Mouse (Mus musculus) intestine, embryonic 16.5 days (tissue): Measurements from ENCODE around the gene Tbc1d4. TPM values are rescaled to one million over a fixed set of nuclear protein-coding genes. Genes with fewer than 3 reads are reported as not detected.

ENCODE experiments used
- ATAC-seq: fragments of 200-750 bp; cut with Nextera tagmentation; 2 replicates; pipeline ENCODE4 v1.8.0; 2017; ENCODE audit warnings: moderate TSS enrichment, moderate library complexity
- H3K27ac ChIP-seq: fragments of 300-500 bp; sonication (generic); 2 replicates; pipeline ENCODE4 v1.5.1; 2014; ENCODE audit warnings: mild to moderate bottlenecking, low read length
- H3K27me3 ChIP-seq: fragments of 300-500 bp; sonication (generic); replicated peaks from 2 replicates; pipeline ENCODE4 v1.6.1; 2014; ENCODE audit warnings: low read length, control low read depth, mixed read lengths; ENCODE audit not compliant: control insufficient read depth, insufficient read depth
- H3K36me3 ChIP-seq: fragments of 300-500 bp; sonication (generic); 2 replicates; pipeline ENCODE4 v1.6.1; 2014; ENCODE audit warnings: low read length, control low read depth; ENCODE audit not compliant: control insufficient read depth, insufficient read depth
- H3K4me1 ChIP-seq: fragments of 300-500 bp; sonication (generic); 2 replicates; pipeline ENCODE4 v1.6.1; 2014; ENCODE audit warnings: low read length, control low read depth, mixed read lengths; ENCODE audit not compliant: control insufficient read depth, insufficient read depth
- H3K4me2 ChIP-seq: fragments of 300-500 bp; sonication (generic); 2 replicates; pipeline ENCODE4 v1.6.1; 2014; ENCODE audit warnings: low read depth, low read length, control low read depth
- H3K4me3 ChIP-seq: fragments of 300-500 bp; sonication (generic); 2 replicates; pipeline ENCODE4 v1.5.1; 2014; ENCODE audit warnings: mild to moderate bottlenecking, low read length
- H3K9ac ChIP-seq: fragments of 300-500 bp; sonication (generic); 2 replicates; pipeline ENCODE4 v1.6.1; 2014; ENCODE audit warnings: low read depth, low read length
- H3K9me3 ChIP-seq: fragments of 300-500 bp; sonication (generic); 2 replicates; pipeline ENCODE4 v1.6.1; 2016; ENCODE audit warnings: low read length, control low read depth; ENCODE audit not compliant: control insufficient read depth
- WGBS: fragments of 180-500 bp; shearing (Covaris S2); extraction: QIAGEN DNeasy Blood & Tissue Kit; methylation state at CpG from one replicate; pipeline ENCODE4 v1.1.7; 2014; 5-methylcytosine and 5-hydroxymethylcytosine counted together
- polyA plus RNA-seq: library from polyadenylated mRNA; unstranded; fragments of >200 nt; fragmentation: Nextera tagmentation; extraction: Ambion mirVana; gene quantifications from 2 replicates; pipeline ENCODE4 v1.2.1, GENCODE M21; 2015

Gene Tbc1d4
- polyA plus RNA-seq, 1 experiment from 2014 or later: 8.4 TPM

- H3K9ac ChIP-seq: no peak overlapping the region
Measured at GRCm38 (mm10) chr14:101586096-101586495, 22.9 kb downstream of the Tbc1d4 start.

DNA sequence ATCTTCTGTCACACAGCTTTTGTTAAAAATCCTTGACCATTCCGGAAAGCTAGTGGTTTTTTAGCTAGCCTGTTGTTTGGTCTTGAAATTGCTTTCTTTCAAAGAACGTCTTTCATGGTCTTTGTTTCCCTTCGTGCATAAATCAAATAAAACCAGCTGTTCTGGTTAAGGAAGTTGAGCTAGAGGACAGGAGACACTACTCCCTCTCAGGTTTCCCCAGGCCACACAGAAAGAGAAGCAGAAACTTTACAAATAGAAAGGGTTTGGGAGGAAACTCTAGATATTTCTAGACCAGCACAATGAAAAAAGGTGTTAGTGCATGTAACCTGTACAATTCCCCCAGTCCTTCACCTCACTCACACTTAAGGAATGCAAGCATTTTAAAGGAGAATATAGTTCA lies 33.3 kb downstream of the Tbc1d4 start:
- Histone ChIP-seq H3K27me3 (no peaks in the 10 kb centered on the region), H3K9me3 (no peaks in the 10 kb centered on the region), H3K4me2 (no peak overlapping the region), H3K9ac (no peak overlapping the region), H3K4me3 (no peak overlapping the region), H3K27ac (no peak overlapping the region), H3K4me1 (no peaks in the 10 kb centered on the region), H3K36me3 (no peaks in the 10 kb centered on the region)
- 20% methylated on average over 3 of the region's 3 CpGs for WGBS
- no peak for ATAC-seq

More at GRCm38 (mm10) chr14:101586096-101586495, 22.9 kb downstream of the Tbc1d4 start:
- Histone ChIP-seq H3K4me3 (no peak overlapping the region), H3K27ac (no peak overlapping the region), H3K36me3 (no peaks in the 10 kb centered on the region), H3K4me2 (no peak overlapping the region), H3K4me1 (no peaks in the 10 kb centered on the region), H3K9me3 (no peaks in the 10 kb centered on the region), H3K27me3 (no peaks in the 10 kb centered on the region)
- ATAC-seq: no peak
- 64% methylated on average over 7 of the region's 7 CpGs for WGBS

- H3K4me3 ChIP-seq: no peak overlapping the region
- no peak for ATAC-seq
- H3K36me3 ChIP-seq: no peaks in the 10 kb centered on the region
- H3K4me2 ChIP-seq: no peak overlapping the region
- WGBS: 95% methylated on average over 1 of the region's 1 CpGs
- no peaks in the 10 kb centered on the region for H3K4me1 ChIP-seq
- H3K27ac ChIP-seq: no peak overlapping the region
- no peak overlapping the region for H3K9ac ChIP-seq
- H3K27me3 ChIP-seq: no peaks in the 10 kb centered on the region
- H3K9me3 ChIP-seq: no peaks in the 10 kb centered on the region
Measured at GRCm38 (mm10) chr14:101574536-101574935, 34.5 kb downstream of the Tbc1d4 start.

- Histone ChIP-seq H3K27ac (no peak overlapping the region), H3K9me3 (no peaks in the 10 kb centered on the region), H3K4me3 (no peak overlapping the region), H3K27me3 (no peaks in the 10 kb centered on the region), H3K4me1 (no peaks in the 10 kb centered on the region), H3K36me3 (no peaks in the 10 kb centered on the region), H3K4me2 (no peak overlapping the region), H3K9ac (no peak overlapping the region)
- WGBS: 60% methylated on average over 7 of the region's 7 CpGs
- ATAC-seq: no peak
Measured at GRCm38 (mm10) chr14:101573107-101573614, 35.8 kb downstream of the Tbc1d4 start.

DNA sequence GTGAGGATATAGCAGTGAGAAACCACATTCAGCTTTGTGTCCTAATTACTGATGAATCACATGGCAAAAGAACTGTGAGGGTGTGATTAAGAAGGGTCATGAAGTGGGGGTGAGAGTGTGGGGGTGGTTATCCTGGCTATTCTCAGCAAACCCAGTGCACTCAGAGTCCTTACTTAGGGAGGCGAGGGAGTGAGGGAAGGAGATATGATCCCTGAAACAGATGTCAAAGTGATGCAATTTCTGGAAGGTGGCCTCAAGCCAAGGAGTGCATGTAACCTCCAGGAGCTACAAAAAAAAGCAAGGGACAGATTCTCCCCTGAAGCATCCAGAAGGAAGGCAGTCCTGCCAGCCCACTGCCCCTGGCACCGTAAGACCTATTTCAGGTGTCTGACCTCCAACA lies 40.2 kb downstream of the Tbc1d4 start:
- no peak overlapping the region for H3K4me2 ChIP-seq
- whole genome bisulfite sequencing: 84% methylated on average over 2 of the region's 2 CpGs
- H3K4me3 ChIP-seq: no peak overlapping the region
- no peaks in the 10 kb centered on the region for H3K36me3 ChIP-seq
- no peaks in the 10 kb centered on the region for H3K27me3 ChIP-seq
- no peak for ATAC-seq
- no peaks in the 10 kb centered on the region for H3K9me3 ChIP-seq
- H3K9ac ChIP-seq: no peak overlapping the region
- no peaks in the 10 kb centered on the region for H3K4me1 ChIP-seq
- H3K27ac ChIP-seq: no peak overlapping the region

DNA sequence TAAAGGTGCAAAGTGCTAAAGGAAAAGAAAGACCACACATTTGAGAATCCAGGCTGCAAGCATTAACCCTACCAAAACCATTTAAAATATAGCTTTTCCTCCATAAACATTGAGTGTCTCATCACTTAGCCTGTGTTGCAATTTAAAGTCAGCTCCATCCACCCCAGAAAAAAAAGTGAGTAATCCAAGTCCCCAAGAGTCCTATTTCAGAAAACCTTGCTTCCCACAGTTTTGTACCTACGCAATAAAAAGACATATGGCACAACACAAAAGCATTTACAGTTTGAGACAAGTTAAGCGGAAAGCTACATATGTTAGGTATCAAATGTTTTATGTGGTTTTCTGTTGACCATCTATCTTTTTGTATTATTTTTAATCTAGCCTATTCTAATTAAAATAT lies 42.3 kb downstream of the Tbc1d4 start:
- Histone ChIP-seq H3K9ac (no peak overlapping the region), H3K9me3 (no peaks in the 10 kb centered on the region), H3K27ac (no peak overlapping the region), H3K27me3 (no peaks in the 10 kb centered on the region), H3K36me3 (no peaks in the 10 kb centered on the region), H3K4me1 (no peaks in the 10 kb centered on the region), H3K4me2 (no peak overlapping the region), H3K4me3 (no peak overlapping the region)
- WGBS: 99% methylated on average over 2 of the region's 2 CpGs
- no peak for ATAC-seq

DNA sequence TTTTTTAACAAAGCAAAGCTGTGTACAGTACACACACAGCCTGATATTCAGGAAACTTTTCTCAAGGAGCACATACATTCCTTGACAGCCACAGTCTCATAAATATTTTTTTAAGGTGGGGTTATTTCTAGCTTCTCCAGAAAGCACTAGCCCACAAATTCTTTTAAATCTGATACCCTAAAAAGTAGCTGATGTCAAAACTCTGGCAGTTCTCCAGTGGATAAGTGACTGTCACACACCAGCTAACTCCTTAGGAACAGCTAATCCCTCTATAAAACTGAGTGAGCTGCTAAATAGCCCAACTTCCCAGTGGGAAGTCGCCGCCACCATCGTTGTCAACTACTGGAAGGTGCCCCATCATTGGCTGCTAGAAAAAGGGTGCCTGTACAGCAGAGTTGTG lies 43.3 kb downstream of the Tbc1d4 start:
- no peak for ATAC-seq
- Histone ChIP-seq H3K27ac (no peak overlapping the region), H3K4me1 (no peaks in the 10 kb centered on the region), H3K27me3 (no peaks in the 10 kb centered on the region), H3K4me2 (no peak overlapping the region), H3K36me3 (no peaks in the 10 kb centered on the region), H3K9me3 (no peaks in the 10 kb centered on the region), H3K4me3 (no peak overlapping the region), H3K9ac (no peak overlapping the region)
- 77% methylated on average over 3 of the region's 3 CpGs for WGBS

- H3K9ac ChIP-seq: no peak overlapping the region
- no peak overlapping the region for H3K4me2 ChIP-seq
- H3K27me3 ChIP-seq: no peaks in the 10 kb centered on the region
- no peaks in the 10 kb centered on the region for H3K36me3 ChIP-seq
- H3K4me3 ChIP-seq: no peak overlapping the region
- no peak for ATAC-seq
- no peak overlapping the region for H3K27ac ChIP-seq
- WGBS: 75% methylated on average over 12 of the region's 12 CpGs
- no peaks in the 10 kb centered on the region for H3K4me1 ChIP-seq
- H3K9me3 ChIP-seq: no peaks in the 10 kb centered on the region
Measured at GRCm38 (mm10) chr14:101561251-101561701, 47.7 kb downstream of the Tbc1d4 start.

DNA sequence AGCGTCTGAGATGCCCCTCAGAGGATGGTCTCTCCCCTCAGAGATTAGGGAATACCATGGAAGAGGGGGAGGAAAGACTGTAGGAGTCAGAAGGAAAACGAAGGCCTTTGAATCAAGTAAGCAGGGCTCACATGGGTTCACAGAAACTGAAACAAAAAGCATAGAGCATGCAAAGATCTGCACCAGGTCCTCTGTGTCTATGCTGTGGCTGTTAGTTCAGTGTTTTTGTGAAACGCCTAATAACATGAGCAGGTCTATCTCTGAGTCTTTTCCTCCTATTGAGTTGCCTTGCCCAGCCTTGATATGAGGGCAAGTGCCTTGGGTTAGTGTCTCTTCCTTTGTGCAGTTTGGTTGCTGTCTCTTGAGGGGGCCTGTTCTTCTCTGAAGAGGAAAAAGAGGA lies 49.5 kb downstream of the Tbc1d4 start:
- no peaks in the 10 kb centered on the region for H3K36me3 ChIP-seq
- WGBS: 78% methylated on average over 3 of the region's 3 CpGs
- no peak overlapping the region for H3K4me3 ChIP-seq
- ATAC-seq: no peak
- no peak overlapping the region for H3K9ac ChIP-seq
- H3K27ac ChIP-seq: no peak overlapping the region
- no peaks in the 10 kb centered on the region for H3K27me3 ChIP-seq
- no peaks in the 10 kb centered on the region for H3K9me3 ChIP-seq
- H3K4me1 ChIP-seq: no peaks in the 10 kb centered on the region
- no peak overlapping the region for H3K4me2 ChIP-seq

DNA sequence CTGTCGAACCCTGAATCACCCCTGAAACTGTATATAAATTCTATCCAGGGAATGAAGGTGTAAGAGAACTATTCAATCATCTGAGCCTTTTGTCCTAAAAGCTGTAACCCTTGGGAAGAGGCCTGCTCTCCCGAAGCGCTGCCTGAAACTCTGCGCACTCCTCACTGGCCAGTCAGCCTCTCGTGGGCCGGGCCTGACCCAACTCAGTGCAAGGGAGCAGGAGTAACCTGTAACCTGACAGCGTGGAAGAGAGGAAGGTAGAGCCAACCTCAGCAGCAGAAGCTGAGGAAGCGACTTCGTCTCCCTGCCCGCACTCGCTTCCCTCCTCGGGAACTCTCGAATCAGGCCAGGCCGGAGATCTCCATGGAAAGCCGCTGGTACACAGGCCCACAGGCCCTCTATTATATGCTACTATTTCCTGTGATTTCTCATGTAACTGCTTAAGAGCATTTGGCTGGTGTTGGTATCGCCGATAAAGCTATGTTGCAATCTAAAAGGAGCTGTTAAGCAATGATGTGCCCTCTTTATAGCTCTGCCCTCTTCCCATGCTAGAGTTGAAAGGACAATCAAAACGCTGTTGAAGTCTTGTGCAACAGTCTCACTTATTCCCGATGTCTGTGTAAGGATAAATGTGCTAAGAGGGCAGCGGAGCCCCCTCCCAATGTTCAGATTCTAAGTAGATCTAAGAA lies 60.0 kb downstream of the Tbc1d4 start:
- peak; percentile 84 for ATAC-seq
- Histone ChIP-seq H3K36me3 (no peaks in the 10 kb centered on the region), H3K4me2 (no peak overlapping the region), H3K27me3 (no peaks in the 10 kb centered on the region), H3K9ac (no peak overlapping the region), H3K9me3 (no peaks in the 10 kb centered on the region), H3K4me1 (no peaks in the 10 kb centered on the region), H3K4me3 (no peak overlapping the region), H3K27ac (no peak overlapping the region)
- WGBS: 86% methylated on average over 20 of the region's 20 CpGs
